Mouse (Mus musculus) spleen, adult 2 months (tissue): Measurements from ENCODE around the gene Klf15.

ENCODE experiments used
- CTCF ChIP-seq: fragments of 200-500 bp; IDR thresholded peaks from 2 replicates; pipeline ENCODE4 v1.5.1; 2011; ENCODE audit warnings: mild to moderate bottlenecking, inconsistent platforms; ENCODE audit not compliant: insufficient read depth, insufficient read length, insufficient replicate concordance; ENCODE audit errors: extremely low read depth
- POLR2A ChIP-seq: fragments of 200-500 bp; IDR thresholded peaks from 2 replicates; pipeline ENCODE4 v1.6.1; 2011; ENCODE audit warnings: low read depth, low read length, inconsistent platforms

GRCm38 (mm10) chr6:90451512-90451911 lies 10.9 kb upstream of the Klf15 start:
- TF ChIP-seq POLR2A (no peak), CTCF (no peak)
